Mouse (Mus musculus) E14TG2a.4 (cell line): ENCODE results near the gene Mgat5.

ENCODE experiments used
- H3K27me3 ChIP-seq: 2 replicates; pipeline ENCODE4 v1.6.1; 2014; ENCODE audit warnings: low read length, control low read depth; ENCODE audit not compliant: insufficient read depth
- H3K36me3 ChIP-seq: 2 replicates; pipeline ENCODE4 v1.6.1; 2014; ENCODE audit warnings: low read length, control low read depth; ENCODE audit not compliant: insufficient read depth
- H3K4me1 ChIP-seq: replicated peaks from 2 replicates; pipeline ENCODE4 v1.6.1; 2014; ENCODE audit warnings: low read depth, low read length, control low read depth
- H3K4me3 ChIP-seq: replicated peaks from 2 replicates; pipeline ENCODE4 v1.5.1; 2014; ENCODE audit warnings: mild to moderate bottlenecking, low read length
- H3K9me3 ChIP-seq: 2 replicates; pipeline ENCODE4 v1.6.1; 2014; ENCODE audit warnings: low read length, control low read depth
- CTCF ChIP-seq: conservative IDR thresholded peaks from 2 replicates; pipeline ENCODE4 v1.5.1; 2014; ENCODE audit warnings: low read length
- NANOG ChIP-seq: IDR thresholded peaks from 2 replicates; pipeline ENCODE4 v1.6.1; 2014; ENCODE audit warnings: borderline replicate concordance, low read length, mixed read lengths
- POU5F1 ChIP-seq: IDR thresholded peaks from 2 replicates; pipeline ENCODE4 v1.6.1; 2014; ENCODE audit warnings: low read length, borderline replicate concordance

Mgat5 gene

DNA sequence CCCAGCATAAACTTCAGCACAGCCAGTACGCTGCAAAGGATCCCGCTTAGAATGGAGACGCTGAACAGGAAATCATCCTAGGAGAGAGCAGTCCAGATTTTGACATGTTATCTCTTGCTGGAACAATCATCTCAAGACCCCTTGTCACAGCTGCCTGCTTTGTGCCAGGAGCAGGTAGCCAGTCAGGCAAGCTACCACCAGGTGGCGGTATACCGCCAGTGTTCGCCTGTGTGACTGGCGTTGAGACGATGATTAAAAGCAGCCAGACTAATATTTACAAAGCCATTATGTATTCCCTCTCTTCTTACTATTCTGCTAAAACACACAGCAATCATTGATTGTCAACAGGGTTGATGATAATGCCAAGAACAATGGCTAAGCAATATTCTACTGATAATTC lies 295.4 kb downstream of the Mgat5 start:
- Histone ChIP-seq H3K4me3 (no peak overlapping the region), H3K9me3 (no peaks in the 10 kb centered on the region), H3K27me3 (no peaks in the 10 kb centered on the region), H3K36me3 (no peaks in the 10 kb centered on the region), H3K4me1 (peaks cover 10% of the 10 kb centered on the region)
- TF ChIP-seq CTCF, result peak; percentile 87
- no peak for TF ChIP-seq NANOG
- TF ChIP-seq POU5F1, result no peak

DNA sequence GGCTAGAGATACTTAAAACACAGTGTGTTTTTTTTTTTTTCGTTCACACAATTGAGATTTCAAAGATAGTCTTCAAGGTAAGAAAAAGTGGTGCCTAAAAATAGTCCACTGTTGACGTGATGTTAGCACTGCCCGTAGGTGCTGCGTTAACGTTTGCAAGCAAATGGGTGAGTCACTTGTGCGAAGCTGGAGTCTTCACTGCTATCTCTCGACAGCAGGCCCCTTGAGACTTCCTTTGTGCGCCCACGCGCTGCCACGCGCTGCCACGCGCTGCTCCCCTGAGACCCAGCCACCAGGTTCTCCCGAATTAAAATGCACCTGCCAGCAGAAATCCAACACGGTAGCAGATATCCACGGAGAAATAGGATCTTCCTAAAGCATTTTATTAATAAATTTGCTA lies 295.9 kb downstream of the Mgat5 start:
- Histone ChIP-seq H3K9me3 (0 out of 2 replicates have a peak, but pooled peaks cover under 1% of the 10 kb centered on the region), H3K4me3 (no peak overlapping the region), H3K27me3 (no peaks in the 10 kb centered on the region), H3K36me3 (no peaks in the 10 kb centered on the region), H3K4me1 (peaks cover 10% of the 10 kb centered on the region)
- TF ChIP-seq NANOG (no peak), POU5F1 (no peak), CTCF (no peak)

DNA sequence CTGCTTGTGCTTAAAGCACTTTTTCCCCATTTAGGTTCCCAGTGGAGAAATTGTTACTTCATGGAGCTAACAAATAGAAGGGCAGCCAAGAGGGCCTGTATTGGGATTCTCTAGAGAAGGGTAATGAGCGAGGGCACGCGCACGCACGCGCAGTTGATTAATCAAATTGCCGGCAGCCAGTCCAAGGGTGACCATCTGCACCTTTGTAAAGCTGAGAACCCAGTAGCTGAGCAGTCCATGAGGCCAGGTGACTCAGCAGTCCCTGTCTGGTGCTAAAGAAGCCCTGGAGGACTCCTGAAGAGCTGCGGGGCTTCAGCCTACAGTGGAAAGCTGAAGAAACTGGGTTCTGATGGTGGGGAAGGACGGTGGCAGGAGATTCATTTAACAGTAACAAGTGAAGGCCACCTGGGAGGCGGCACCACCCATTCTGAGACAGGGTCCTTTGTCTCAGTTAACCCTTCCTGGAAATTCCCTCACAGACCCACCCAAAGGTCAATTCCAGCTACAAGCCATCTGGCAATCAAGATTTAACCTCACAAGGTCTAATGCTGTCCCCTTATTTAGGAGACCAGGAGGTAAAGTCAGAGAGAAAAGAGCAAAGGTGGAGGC lies 302.3 kb downstream of the Mgat5 start:
- TF ChIP-seq CTCF, result no peak
- no peak for TF ChIP-seq NANOG
- TF ChIP-seq POU5F1, result no peak
- Histone ChIP-seq H3K4me1 (peaks cover 25% of the 10 kb centered on the region), H3K4me3 (no peak overlapping the region), H3K36me3 (no peaks in the 10 kb centered on the region), H3K27me3 (no peaks in the 10 kb centered on the region), H3K9me3 (peaks cover 8% of the 10 kb centered on the region)

DNA sequence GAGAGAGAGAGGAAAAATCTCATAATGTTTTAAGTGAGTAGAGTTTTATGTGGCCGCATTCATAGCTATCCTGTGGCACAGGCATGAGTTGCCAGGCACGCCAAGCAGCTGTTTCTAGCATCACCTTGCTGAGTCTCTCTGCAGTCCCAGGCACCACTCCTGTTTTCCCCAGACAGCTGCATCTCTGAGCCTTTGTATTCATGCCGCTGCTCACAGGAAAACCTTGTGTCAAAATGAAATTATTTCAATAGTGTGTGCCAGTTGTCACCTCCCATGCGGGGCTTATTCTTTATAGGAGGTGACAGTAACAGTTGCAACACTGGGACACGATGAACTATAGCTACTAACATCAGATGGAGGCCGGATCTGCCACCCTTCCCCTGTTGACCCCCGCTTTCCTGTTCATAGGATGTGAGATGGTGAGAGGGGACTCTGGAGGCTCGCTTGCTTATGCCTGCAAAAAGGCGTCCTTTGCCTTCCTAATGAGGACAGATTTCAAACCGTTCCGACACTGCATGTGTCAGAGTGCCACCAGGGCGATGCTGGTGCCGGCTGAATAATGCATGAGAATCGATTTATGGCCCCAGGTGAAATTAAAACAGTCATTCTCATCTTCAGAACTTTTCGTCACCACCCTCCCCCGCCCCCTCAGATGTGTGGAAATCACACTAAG lies 303.4 kb downstream of the Mgat5 start:
- Histone ChIP-seq H3K36me3 (no peaks in the 10 kb centered on the region), H3K27me3 (no peaks in the 10 kb centered on the region)
- no peak for TF ChIP-seq CTCF
- no peak for TF ChIP-seq NANOG
- TF ChIP-seq POU5F1, result no peak

DNA sequence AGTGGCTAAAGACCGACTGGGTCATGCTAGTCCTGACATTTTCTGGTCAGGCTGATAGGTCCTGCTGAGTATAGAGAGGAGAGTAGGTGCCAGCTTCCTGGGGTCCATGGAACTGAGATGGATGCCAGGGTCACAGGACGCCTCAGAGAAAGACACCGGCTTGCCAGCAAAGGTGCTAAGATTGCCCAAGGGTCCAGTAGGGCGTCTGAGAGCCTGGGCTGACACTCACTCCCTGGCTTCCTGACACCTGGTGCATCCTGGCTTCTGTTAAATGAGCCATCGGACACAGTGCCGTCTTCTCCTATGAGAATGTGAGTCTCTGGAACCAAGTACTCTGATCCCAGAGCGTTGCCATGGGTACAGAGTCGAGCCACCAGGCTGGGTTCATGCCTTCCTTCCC lies 304.1 kb downstream of the Mgat5 start:
- TF ChIP-seq CTCF (no peak), POU5F1 (no peak), NANOG (no peak)
- H3K9me3 ChIP-seq, result peaks cover 8% of the 10 kb centered on the region
- no peaks in the 10 kb centered on the region for H3K27me3 ChIP-seq
- H3K4me1 ChIP-seq, result peaks cover 25% of the 10 kb centered on the region
- no peak overlapping the region for H3K4me3 ChIP-seq
- no peaks in the 10 kb centered on the region for H3K36me3 ChIP-seq

More for the DNA sequence above, 303.4 kb downstream of the Mgat5 start:
- H3K9me3 ChIP-seq, result peaks cover 8% of the 10 kb centered on the region
- H3K4me1 ChIP-seq, result peaks cover 25% of the 10 kb centered on the region
- no peak overlapping the region for H3K4me3 ChIP-seq

DNA sequence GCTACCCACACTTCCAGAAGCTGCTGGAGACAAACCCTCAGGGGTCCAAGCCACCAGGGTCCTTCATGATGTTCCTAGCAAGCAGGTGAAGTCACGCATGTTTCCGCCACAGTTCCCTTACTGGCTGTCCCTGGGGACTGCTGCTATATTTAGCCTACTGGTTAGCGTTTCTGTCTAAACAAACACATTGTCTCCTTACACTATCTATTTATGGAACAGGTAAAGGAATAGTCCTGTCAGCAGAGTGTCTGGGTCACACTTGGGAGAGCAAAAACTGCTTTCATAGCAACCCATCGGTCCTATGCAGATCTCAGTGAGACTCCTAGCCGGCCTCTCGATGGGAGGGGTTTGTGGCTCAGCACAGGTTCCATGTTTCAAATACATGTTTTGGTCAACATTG lies 306.5 kb downstream of the Mgat5 start:
- Histone ChIP-seq H3K36me3 (no peaks in the 10 kb centered on the region), H3K4me1 (peaks cover 25% of the 10 kb centered on the region), H3K9me3 (peaks cover 12% of the 10 kb centered on the region; the same call in 1 of the 2 replicates), H3K27me3 (no peaks in the 10 kb centered on the region), H3K4me3 (no peak overlapping the region)
- TF ChIP-seq CTCF (no peak), POU5F1 (no peak), NANOG (no peak)

DNA sequence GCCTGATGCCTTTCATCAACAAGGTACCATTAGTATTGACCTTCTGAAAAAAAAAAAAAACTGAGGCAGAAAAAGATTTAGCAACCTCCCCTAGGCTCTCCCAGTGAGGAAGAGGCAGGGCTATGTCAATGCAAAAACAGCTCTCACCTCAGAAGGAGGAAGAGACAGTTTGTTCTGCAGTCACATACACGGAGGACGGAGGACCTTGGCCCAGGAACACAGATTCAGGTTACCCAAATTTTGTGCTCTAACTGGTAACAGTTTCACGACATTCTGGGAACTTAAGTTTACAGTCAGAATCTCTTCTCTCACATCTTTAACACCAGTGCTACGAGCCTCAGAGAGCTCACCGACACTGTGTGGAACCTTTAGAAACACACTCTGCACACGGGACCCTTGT lies 307.9 kb downstream of the Mgat5 start:
- no peaks in the 10 kb centered on the region for H3K27me3 ChIP-seq
- H3K4me3 ChIP-seq, result no peak overlapping the region
- no peak for TF ChIP-seq NANOG
- no peak for TF ChIP-seq POU5F1
- no peak for TF ChIP-seq CTCF
- peaks cover 11% of the 10 kb centered on the region; the same call in 1 of the 2 replicates for H3K9me3 ChIP-seq
- H3K36me3 ChIP-seq, result no peaks in the 10 kb centered on the region
- H3K4me1 ChIP-seq, result peaks cover 13% of the 10 kb centered on the region

DNA sequence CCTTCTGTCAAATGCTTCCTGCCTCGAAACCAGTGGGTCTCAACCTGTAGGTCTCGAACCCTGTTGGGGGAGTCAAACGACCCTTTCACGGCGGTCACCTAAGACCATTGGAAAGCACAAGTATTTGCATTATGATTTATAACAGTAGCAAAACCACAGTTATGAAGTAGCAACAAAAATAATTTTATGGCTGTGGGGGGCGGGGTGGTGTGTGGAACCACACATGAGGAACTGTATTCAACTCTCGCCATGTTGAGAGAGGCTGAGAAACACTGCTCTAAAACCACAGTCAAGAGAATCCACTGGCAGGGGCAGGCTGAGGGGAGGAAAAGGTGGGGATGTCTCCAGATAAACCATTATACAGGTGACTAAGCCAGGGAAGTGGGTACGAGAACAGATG lies 308.3 kb downstream of the Mgat5 start:
- no peak overlapping the region for H3K4me3 ChIP-seq
- H3K9me3 ChIP-seq, result peaks cover 11% of the 10 kb centered on the region; the same call in 1 of the 2 replicates
- no peaks in the 10 kb centered on the region for H3K27me3 ChIP-seq
- peaks cover 11% of the 10 kb centered on the region for H3K4me1 ChIP-seq
- TF ChIP-seq POU5F1 (no peak), CTCF (no peak), NANOG (no peak)
- no peaks in the 10 kb centered on the region for H3K36me3 ChIP-seq

DNA sequence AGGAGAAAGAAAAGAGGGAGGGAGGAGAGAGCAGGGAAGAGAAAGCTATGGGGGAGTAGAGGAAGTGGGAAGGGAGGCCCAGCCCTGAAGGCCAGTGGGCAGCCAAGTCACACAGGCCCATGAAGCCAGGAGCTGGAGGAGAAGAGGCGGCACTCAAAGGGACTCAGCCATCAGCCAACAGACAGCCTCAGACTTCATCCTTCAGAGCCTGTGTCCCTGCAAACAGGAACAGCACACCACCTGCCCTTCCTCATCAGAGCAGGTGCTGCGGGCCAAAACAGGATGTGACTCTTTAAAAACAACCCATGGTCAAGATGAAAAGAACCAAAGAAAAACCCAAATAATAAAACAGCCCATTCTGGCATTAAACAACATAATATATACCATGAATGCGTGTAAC lies 308.8 kb downstream of the Mgat5 start:
- H3K4me3 ChIP-seq, result no peak overlapping the region
- no peak for TF ChIP-seq NANOG
- no peak for TF ChIP-seq CTCF
- no peak for TF ChIP-seq POU5F1
- H3K9me3 ChIP-seq, result peaks cover 11% of the 10 kb centered on the region; the same call in 1 of the 2 replicates
- H3K36me3 ChIP-seq, result no peaks in the 10 kb centered on the region
- H3K27me3 ChIP-seq, result no peaks in the 10 kb centered on the region
- peaks cover 6% of the 10 kb centered on the region for H3K4me1 ChIP-seq
